Mouse (Mus musculus) MEL-GATA-1-ER (cell line): ENCODE results near the gene Adam1a.
A peak's percentile ranks its signal among the peaks of the same experiment; 100 is the strongest.

ENCODE experiments used
- DNase-seq: peaks from one replicate; pipeline ENCODE4 v3.0.0-alpha.2; 2012; ENCODE audit warnings: low read depth; ENCODE audit errors: extremely low read depth

The Adam1a gene

DNA sequence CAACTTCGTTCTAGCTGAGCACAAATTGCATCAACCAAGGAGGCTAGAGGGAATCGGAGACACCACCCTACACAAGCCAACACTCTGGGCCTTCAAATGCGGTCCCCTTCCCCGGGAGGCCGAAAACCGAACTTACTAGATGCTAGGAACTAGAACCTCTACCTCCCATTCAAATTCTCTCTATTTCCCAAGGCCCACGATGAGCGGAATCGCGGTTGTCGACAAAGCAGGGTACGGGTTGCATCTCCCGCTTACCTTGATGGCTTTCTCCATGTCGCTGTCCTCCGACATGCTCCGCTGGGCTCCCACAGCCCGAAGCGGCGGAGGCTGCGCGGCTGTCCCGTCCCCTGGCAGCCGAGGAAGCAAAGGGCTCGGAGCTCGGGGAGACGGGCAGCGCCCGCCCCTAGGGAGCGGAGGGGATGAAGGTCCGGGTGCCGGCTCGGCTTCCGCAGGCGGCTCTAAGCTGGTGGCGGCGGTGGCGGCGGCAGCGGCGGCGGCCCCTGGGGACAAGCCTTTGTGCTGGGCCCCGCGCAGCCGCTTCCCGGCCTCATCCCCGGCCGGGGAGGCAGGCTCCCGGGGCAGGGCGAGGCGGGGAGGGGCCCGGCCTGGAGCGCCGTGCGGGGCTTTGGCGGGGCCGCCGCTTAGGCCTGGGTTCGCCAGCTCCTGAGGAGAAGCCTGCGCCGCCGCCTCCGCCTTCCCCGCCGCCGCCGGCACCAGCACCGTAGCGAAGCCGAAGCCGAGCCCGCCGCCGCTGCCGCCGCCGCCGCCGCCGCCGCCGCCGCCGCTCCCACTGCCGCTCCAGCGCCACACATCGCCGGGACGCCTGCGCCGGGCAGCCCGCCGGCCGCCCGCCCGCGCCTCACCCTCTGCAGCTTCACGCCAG is at the start of gene Adam1a, which contains the start of gene Gm42878:
Adam1a (minus strand) TSS at position 573 of the 883 bp plus-strand sequence.
Gm42878 (minus strand) TSS at position 573 of the 883 bp plus-strand sequence.
- no peak for DNase-seq

DNA sequence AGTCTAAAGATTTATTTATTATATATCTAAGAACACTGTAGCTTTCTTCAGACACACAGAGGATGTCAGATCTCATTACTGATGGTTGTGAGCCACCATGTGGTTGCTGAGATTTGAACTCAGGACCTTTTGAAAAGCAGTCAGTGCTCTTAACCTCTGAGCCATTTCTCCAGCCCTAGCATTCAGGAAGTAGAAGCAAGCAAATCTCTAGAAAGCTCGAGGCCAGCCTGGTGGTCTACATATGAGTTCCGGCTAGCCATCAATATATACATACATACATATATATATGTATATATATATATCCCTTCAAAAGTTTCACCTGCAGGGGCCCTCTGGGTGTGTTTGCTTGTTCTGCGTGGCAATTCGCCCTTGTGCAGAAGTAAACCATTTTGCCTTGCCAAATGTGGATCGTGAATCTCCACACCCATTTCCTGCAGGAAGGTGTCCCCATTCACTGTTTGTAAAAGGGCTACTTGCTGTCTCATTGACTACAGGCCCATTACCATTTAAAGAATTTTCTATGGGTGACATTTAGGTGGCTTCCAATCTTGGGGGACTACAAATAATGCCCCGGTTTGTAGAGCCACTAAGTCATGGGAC is 49.5 kb upstream of the Adam1a start:
- no peak for DNase-seq

DNA sequence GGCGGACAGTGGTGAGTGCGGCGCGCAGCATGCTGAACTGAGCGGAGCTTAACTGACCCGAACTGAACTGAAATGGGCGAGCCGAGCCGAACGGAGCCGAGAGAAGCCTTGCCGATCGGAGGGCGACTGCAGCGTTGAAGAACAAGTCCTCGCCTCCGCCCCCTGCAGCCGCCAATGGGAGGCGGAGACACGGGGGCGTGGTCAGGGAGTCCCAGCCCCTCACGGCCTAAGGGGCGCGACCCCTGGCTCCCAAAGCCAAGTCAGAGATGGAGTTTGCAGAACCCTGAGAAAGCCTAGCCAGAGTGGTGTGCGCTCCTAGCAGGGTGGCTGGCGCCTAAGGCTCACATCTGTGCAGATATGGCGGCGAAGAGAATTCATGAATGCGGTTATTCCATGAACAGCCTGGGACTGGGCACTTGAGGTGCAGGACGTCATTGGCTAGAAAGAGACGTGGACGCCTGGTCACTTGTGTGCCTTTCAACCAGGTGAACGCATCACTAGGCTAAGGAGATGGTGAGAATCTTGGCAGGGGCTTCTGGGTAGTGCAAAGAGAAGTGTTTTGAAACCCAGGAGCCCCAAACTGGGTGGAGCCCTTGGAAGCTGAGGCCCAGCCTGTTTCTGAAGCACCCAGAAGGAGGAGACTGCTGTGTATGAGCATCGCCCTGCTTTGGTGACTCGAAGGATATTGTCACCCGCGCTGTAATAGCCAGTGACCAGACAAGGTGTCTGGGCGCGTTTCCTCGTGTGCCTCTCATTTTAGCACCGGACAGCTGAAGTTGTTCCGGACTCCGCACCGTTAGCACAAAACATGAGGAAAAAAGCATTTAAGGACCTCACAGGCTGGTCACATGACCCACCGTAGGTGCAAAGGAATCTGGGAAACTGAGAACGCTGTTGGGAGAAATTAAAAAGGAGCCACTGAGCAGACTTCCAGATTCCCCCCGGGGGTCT is 48.4 kb upstream of the Adam1a start, which contains the start of gene Aldh2:
Aldh2 (minus strand) TSS at position 374 of the 951 bp plus-strand sequence.
- DNase-seq = peak; percentile 64

DNA sequence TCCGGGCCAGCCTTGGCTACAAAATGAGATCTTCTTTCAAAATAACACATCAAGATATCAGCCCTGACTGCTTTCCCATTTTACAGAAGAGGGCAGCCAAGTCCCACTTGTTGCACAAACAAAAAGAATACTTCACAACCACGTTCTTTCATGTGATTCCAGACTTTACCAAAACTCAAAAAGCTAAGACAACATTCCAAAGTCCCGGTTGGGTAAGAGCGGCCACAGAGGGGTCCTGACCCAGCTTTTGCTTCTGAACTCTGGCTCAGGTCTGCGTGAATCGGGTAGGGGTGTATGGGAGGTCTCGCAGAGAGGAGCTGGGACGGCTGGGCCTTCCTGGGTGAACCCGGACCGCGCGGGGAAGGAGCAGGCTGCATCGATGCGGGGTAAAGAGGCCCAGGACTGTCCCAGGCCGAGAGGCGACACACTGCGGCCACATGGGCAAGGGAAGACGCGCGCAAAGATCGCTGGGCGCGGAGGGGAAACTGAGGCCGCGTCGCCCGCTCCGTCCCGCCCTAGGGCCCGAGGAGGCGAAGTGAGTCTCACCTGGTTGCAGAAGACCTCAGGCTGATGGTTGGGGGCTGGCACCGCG is 47.6 kb upstream of the Adam1a start:
- DNase-seq = no peak

DNA sequence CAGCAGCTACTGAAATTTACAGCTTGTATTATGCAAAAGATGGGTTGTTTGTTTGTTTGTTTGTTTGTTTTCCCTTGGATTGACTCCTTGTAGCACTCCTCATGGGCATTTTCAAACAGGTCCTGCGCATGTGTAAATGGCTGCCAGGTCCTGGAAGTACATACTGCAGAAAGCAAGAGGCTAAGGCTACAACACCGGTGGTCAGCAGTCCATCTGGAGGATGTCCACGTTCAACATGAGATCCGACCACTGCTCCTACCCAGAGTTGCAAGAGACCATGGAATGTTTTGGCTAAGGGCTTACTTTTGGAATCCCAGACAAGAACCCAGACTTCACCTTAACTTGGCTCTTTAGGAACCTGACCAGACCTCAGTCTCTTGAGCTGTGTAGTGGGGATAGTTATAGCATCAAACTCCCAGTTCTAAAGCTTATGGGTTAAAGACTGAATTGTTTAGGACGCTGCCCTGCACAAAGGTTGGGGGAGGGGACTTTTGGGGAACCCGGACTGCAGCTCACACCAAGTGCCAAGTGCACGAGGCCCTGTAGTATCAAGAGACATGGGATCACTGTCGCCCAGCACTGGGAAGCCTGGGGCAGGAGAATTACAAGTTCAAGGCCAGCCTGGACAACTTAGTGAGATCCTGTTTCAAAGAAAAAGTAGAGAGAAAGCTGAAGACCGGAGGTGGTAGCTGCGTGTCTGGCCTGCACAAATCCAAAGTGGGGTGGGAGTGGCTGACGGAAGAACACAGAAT is 47.0 kb upstream of the Adam1a start:
- DNase-seq = no peak

DNA sequence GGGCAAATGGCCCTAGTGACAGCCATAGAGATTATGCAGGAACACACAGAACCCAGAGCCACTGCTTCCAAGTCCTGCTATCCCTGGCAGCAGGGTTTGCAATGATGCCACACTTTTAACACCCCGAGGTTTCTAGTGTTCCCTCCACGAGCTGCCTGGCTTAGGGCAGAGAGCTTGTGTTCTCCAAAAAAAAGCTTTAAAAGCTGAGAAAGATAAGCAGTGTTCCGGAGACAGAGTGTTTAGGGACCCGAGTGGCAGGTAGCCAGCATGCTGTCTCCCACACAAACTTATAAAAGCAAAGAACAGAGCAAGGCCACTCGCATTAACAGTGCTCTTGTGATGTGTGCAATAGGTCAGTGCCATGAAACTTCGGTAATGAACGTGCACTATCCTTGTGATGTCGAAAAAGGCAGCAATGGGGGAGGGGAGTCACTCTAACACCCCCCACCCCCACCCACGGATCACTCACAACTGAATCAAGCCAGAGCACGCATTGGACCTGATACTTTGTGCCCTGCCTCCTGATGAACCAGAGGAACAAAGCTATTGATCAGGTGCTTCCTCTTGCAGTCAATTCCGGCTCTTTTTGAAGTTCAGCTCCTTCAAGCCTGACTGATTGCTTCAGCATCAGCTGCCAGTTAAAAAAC is 46.3 kb upstream of the Adam1a start:
- DNase-seq = no peak

DNA sequence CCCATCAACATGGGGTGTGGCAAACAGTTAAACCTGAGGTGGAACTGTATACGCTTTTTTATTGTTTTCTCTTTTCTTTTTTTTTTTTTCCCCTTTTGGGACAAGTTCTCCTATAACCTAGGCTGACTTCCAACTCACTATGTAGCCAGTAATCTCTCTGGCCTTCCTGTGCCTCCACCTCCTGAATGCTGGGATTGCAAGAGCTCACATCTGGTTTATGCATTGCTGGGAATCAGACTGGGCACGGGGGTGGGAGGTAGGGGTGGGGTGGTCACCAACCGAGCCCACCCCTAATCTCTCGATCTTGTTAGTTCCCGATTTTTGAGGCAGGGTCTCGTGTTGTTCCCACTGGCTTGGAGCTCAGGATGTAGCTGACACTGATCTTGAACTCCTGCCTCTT is 44.6 kb upstream of the Adam1a start:
- DNase-seq = no peak

DNA sequence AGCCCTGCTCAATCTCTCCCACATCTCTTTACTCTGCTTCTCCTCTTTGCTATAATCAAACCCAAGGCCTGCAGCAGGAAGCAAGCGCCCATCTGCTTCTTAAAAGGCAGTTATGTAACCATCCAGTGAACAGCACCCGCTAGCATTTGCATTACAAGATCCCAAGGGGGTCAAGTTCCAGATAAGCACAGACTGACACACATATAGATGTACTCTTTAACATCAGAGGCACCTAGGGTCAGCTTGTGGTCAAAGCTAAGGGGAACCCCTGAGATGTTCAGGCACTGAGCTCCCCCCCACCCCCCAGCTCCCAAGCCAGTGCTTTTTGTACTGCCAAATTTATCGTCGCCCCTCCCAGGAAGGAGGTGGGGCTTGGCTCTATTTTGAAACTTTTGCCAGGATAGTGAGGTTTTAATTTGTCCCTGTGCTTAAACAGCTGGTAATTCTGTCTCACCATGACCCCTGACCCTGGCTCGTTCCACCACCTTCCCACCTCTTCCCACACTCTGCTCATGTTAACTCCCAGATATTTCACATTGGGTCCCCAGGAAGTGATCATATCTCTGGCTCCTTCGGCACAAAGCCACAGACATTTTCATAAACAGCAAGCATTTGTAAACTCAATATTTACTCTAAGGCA is 41.2 kb upstream of the Adam1a start:
- peak; percentile 75 for DNase-seq

DNA sequence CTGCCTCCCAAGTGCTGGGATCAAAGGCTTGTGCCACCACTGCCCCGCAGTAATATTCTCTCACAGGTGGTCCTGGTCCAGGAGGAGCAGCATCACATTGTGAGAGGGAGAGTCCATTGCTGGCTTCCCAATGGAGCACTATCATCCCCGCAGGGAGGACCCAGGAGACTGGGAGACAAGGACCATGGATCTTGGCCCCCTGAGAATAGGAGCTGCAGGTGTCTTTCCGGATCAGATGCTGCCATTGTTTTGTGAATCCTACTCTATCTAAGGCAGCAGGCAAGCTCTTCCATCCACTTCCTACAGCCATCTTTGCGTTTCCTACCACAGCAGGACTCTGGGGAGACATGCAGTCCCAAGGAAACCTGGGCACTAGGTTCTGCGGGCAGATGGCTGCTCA is 40.4 kb upstream of the Adam1a start:
- DNase-seq = no peak

DNA sequence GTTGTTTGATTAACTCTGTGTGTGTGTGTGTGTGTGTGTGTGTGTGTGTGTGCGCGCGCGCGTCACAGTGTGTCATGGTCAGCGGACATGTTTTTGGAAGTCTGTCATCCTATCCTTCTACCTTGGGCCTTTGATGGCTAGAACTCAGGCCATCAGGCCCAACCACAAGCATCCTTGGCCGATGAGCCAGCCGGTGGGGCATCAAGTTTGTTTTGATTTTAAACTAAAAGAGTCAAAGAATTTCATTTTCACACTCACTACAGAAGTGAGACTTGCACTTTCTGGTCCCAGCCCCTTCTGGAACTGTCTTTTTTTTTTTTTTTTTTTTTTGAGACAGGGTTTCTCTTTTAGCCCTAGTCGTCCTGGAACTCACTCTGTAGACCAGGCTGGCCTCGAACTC is 39.7 kb upstream of the Adam1a start:
- no peak for DNase-seq

DNA sequence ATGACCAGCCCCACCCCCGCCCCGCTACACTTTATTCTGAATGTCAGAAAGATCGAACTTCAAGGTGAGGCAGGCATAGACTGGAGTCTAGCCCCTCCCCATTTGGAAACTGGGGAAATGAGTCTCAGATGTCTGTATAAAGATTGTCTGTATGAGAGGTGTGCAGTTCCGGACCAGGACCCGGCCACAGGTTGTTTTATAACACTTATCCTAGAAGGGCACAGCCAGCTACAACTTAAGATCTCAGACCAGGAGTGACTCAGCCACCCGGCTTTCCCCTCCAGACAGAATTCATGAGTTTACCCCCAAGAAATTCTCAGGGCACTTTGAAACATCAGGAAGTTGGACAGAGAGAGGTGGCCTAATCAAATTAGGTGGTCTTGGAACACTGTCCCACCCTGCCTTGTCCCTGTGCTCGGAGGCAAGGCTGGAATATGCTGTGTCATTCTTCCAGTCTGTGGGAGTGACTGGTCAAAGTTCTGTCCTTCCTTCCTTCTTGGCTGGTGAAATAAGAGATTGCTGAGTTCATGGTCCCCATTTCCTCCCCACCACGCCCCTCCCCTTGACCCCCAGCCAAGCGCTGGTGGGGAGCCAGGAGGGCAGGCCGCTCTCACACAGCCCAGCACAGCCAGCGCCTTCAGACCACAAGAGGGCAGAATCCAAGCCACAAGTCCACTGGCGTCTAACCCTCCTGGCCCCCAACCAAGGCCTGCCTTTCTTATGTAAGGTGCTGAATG is 38.7 kb upstream of the Adam1a start:
- no peak for DNase-seq

DNA sequence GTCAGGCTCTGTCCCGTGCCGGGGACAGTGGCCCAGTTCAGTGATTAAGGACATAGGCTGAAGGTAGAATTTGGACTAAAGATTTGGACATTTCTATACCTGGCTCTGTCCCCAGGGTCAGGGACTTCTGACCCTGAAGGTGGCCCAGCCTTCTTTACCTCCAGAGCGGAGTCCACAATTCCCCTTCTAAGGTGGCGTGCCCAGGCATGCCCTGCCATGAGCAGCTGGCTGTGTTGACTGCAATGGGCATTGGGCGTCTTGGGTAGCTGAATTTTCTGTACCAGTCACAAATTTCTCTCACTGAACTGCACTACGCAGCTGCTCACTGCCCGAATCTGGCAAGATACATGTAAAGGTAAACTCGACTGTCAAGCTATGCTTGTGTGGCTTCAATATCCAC is 36.7 kb upstream of the Adam1a start:
- DNase-seq = no peak

DNA sequence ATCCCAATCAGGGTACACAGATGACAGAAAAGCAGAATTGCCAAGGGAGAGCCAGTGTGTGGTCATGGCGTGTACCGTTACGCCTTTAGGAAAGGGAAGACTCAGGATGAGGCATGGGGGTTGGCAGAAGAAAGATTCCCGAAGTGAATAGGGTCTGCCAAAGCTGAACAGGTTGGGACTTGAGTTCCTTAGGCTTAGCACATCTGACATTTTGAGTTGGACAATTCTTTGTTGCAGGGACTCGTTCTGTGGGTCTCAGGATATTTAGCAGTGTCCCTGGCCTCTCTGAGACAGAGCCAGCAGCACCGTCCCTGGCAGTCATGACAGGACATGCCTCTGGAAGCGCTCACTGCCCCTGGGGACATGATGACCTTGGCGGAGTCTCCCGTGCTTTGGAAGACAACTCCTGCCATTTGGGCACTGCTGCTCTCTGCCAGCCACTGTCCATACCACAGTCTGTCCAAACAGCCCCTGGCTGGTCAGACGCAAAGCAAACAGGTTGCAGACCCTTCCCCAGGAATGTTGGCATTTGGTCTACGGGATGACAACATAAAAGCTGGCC is 31.7 kb upstream of the Adam1a start:
- no peak for DNase-seq

DNA sequence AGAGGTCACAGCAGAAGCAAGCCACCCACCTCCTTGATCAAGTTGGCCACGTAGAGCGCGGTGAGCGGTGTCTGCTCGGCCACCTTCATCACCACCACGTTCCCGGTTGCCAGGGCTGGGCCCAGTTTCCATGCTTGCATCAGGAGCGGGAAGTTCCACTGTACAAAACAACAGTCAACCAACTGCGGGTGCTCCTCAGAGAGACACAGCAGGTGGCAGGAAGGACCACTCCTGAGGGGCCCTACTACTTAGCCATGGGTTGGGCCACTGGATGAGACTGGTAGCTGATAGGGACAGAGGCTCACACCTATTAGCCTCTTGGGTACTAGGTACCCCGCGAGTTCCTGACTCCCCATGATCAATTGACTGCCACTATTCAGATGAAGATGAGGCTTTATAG is 30.6 kb upstream of the Adam1a start:
- DNase-seq = no peak

DNA sequence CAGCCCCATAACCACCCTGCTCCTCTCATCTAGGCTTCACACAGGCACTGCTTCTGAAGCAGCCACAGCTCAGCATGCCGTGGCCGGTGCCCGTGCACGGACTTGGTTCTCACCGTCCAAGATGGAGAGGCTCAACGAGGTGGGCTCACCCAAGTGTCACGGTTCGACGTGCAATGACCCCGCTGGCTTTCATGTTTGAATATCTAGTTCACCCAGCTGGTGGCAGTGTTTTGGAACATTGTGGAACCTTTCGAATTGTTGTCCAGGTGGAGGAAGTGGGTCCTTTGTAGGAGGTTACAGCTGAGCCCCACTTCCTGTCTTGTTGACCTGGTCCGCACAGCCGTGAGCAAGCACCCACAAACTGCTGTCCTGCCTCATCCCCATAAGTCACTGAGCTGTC is 28.9 kb upstream of the Adam1a start:
- DNase-seq = no peak

DNA sequence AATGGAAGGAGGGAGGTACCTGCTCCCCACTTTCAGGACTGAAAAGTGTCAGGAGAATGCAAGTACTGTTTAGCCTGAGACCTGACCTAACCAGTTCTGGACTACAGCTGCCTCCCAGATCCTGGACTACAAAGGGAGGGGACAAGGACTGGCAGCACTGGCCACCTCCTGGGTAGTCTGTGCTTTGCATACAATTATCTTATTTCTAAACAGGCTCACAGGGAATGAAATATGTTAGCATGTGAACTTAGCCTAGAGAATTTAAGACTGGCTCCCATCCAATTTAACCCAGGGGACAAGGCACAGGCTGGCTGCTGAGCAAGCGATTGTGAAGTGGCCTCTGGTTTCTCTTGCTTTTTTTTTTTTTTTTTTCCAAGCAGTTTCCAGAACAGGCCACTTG is 25.5 kb upstream of the Adam1a start:
- DNase-seq = no peak

DNA sequence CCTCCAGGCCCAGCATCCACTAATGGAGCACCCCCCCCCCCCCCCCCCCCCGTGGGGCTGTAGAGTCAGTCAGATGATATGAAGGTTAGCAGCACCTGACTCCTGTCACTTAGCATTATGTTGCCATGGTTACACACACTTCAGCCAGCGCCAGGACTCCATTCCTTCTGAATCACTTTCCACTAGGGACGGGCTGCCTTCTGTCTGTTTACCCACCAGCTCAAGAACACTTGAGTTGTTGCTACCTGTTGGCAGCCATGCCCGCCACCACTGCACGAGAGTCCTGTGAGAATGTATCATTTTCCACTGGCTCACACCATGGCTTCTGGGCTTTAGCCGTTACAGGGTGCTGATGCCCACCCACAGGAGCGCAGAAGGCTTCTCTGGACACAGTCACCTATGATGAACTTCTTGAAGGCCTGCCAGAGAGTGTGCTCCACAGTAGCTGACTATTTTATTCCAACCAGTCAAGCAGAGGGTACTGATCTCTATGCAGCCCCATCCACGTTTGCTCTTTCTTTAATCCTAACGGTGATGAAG is 24.7 kb upstream of the Adam1a start:
- no peak for DNase-seq

DNA sequence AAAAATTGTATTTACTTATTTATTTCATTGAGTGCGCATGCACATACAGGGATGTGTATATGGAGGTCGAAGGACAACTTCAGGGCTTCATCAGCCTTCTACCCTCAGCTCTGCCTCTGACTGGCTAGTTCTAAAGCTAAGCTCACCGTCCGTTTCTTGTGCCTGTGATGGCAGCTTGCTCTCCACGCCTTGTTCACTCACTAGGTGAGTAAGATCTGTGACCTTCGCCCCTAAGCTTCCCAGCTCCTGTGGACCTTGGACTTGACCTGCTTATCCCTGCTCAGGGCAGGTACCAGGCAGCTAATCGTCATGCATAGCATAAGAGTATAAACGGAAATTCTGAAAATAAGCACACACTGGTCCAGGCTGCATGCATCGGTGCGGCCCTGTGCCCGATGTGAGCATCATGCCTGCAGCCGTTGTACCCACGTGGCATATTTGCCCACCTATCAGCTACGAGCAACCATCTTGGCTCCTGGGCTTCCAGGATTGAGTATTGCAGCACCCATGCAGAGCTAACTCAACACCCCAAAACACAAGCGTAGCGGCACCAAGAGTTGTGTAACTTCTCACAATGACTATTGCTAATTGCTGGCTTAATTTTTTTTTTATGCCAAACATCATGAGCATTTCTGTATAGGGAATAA is 20.9 kb upstream of the Adam1a start:
- no peak for DNase-seq
